Mouse (Mus musculus) fibroblast of lung, adult 2 months (primary cell): ENCODE measurements around the gene Vldlr.

Source experiments
- DNase-seq: peaks from one replicate; pipeline ENCODE4 v3.0.0-alpha.2; 2011; ENCODE audit warnings: low read depth

Vldlr gene

GRCm38 (mm10) chr19:27233386-27233785 is 17.1 kb downstream of the Vldlr start:
- no peak for DNase-seq

- no peak for DNase-seq
Observed at GRCm38 (mm10) chr19:27239913-27240312, 23.6 kb downstream of the Vldlr start.

- no peak for DNase-seq
Observed at GRCm38 (mm10) chr19:27243527-27243926, 27.2 kb downstream of the Vldlr start.

- DNase-seq, result no peak
Observed at GRCm38 (mm10) chr19:27254756-27255155, 38.5 kb downstream of the Vldlr start.

GRCm38 (mm10) chr19:27255678-27256077 is 39.4 kb downstream of the Vldlr start:
- DNase-seq, result no peak

- DNase-seq, result peak; percentile 84
Observed at GRCm38 (mm10) chr19:27260102-27260501, 43.8 kb downstream of the Vldlr start.

GRCm38 (mm10) chr19:27260621-27261278 is 44.5 kb downstream of the Vldlr start:
- peak; percentile 79 for DNase-seq

GRCm38 (mm10) chr19:27262141-27262540 is 45.9 kb downstream of the Vldlr start:
- no peak for DNase-seq

GRCm38 (mm10) chr19:27273385-27273784 is 57.1 kb downstream of the Vldlr start:
- no peak for DNase-seq

- DNase-seq, result peak; percentile 19
Observed at GRCm38 (mm10) chr19:27274382-27274781, 58.1 kb downstream of the Vldlr start.

- DNase-seq, result no peak
Observed at GRCm38 (mm10) chr19:27279174-27279573, 62.9 kb downstream of the Vldlr start.
